Mouse (Mus musculus) testis, adult 2 months (tissue): Measurements from ENCODE around the gene Qpctl.

Experiments
- CTCF ChIP-seq: fragments of 200-500 bp; IDR thresholded peaks from 2 replicates; pipeline ENCODE4 v1.5.1; 2012; ENCODE audit warnings: low read depth, mild to moderate bottlenecking, inconsistent platforms, low read length, moderate library complexity; ENCODE audit not compliant: control insufficient read depth, insufficient read depth, insufficient replicate concordance
- POLR2A ChIP-seq: fragments of 200-500 bp; IDR thresholded peaks from 2 replicates; pipeline ENCODE4 v1.6.1; 2012; ENCODE audit warnings: low read depth, mild to moderate bottlenecking, inconsistent platforms, low read length, moderate library complexity; ENCODE audit not compliant: control insufficient read depth

- TF ChIP-seq CTCF (no peak), POLR2A (no peak)
These were observed 16.7 kb upstream of the Qpctl start, which contains the start of gene Gipr for GRCm38 (mm10) chr7:19165656-19166423.
